Mouse (Mus musculus) kidney, embryonic 16.5 days (tissue): Measurements from ENCODE around the gene Mettl24. TPM values are rescaled to one million over a fixed set of nuclear protein-coding genes. Genes with fewer than 3 reads are reported as not detected.

Source experiments
- ATAC-seq: fragments of 200-750 bp; cut with Nextera tagmentation; 2 replicates; pipeline ENCODE4 v1.8.0; 2017; ENCODE audit warnings: moderate TSS enrichment; ENCODE audit not compliant: low FRiP score, low TSS enrichment
- H3K27ac ChIP-seq: fragments of 300-500 bp; sonication (generic); 2 replicates; pipeline ENCODE4 v1.5.1; 2014; ENCODE audit warnings: low read length
- H3K27me3 ChIP-seq: fragments of 300-500 bp; sonication (generic); 2 replicates; pipeline ENCODE4 v1.6.1; 2014; ENCODE audit warnings: low read length, control low read depth, mixed read lengths; ENCODE audit not compliant: insufficient read depth
- H3K36me3 ChIP-seq: fragments of 300-500 bp; sonication (generic); 2 replicates; pipeline ENCODE4 v1.6.1; 2014; ENCODE audit warnings: low read length, control low read depth, mixed read lengths; ENCODE audit not compliant: insufficient read depth
- H3K4me1 ChIP-seq: fragments of 300-500 bp; sonication (generic); 2 replicates; pipeline ENCODE4 v1.6.1; 2014; ENCODE audit warnings: low read length, control low read depth, mixed read lengths; ENCODE audit not compliant: insufficient read depth
- H3K4me2 ChIP-seq: fragments of 300-500 bp; sonication (generic); replicated peaks from 2 replicates; pipeline ENCODE4 v1.6.1; 2014; ENCODE audit warnings: low read depth, low read length
- H3K4me3 ChIP-seq: fragments of 300-500 bp; sonication (generic); 2 replicates; pipeline ENCODE4 v1.5.1; 2014; ENCODE audit warnings: mild to moderate bottlenecking, low read length
- H3K9ac ChIP-seq: fragments of 300-500 bp; sonication (generic); replicated peaks from 2 replicates; pipeline ENCODE4 v1.6.1; 2014; ENCODE audit warnings: low read length
- H3K9me3 ChIP-seq: fragments of 300-500 bp; sonication (generic); 2 replicates; pipeline ENCODE4 v1.6.1; 2016; ENCODE audit warnings: low read length, control low read depth
- WGBS: fragments of 180-500 bp; shearing (Covaris S2); extraction: QIAGEN DNeasy Blood & Tissue Kit; methylation state at CpG from one replicate; pipeline ENCODE4 v1.1.7; 2014; 5-methylcytosine and 5-hydroxymethylcytosine counted together
- polyA plus RNA-seq: library from polyadenylated mRNA; unstranded; fragments of >200 nt; fragmentation: Nextera tagmentation; extraction: Ambion mirVana; gene quantifications from 2 replicates; pipeline ENCODE4 v1.2.1, GENCODE M21; 2015

The Mettl24 gene
- polyA plus RNA-seq, 1 experiment from 2014 or later: 2.7 TPM

DNA sequence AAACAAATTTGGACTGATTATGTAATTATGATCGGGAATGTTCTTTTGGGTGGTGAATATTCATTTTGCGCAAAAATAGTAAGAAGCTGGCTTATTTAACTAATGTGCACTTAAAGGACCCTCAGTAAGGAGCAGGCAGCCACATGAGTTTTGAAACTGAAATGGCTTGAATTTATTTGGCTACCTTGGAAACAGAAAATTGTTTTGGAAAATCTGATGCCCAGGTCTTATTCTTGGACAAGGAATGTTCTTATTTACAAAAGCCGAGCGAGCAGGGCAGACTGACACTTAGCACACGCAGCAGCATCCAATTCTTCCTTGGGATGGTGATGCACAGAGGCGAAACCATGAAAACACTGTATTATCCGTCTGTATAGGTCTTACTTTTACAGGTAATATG, 28.0 kb downstream of the Mettl24 start:
- WGBS: 85% methylated on average over 7 of the region's 7 CpGs
- 0 out of 2 replicates have a peak, but pooled peaks cover 7% of the 10 kb centered on the region for H3K4me1 ChIP-seq
- H3K9me3 ChIP-seq: no peaks in the 10 kb centered on the region
- no peaks in the 10 kb centered on the region for H3K36me3 ChIP-seq
- no peak overlapping the region for H3K9ac ChIP-seq
- H3K4me2 ChIP-seq: no peak overlapping the region
- no peaks in the 10 kb centered on the region for H3K27me3 ChIP-seq
- ATAC-seq: no peak
- H3K27ac ChIP-seq: no peak overlapping the region
- no peak overlapping the region for H3K4me3 ChIP-seq

DNA sequence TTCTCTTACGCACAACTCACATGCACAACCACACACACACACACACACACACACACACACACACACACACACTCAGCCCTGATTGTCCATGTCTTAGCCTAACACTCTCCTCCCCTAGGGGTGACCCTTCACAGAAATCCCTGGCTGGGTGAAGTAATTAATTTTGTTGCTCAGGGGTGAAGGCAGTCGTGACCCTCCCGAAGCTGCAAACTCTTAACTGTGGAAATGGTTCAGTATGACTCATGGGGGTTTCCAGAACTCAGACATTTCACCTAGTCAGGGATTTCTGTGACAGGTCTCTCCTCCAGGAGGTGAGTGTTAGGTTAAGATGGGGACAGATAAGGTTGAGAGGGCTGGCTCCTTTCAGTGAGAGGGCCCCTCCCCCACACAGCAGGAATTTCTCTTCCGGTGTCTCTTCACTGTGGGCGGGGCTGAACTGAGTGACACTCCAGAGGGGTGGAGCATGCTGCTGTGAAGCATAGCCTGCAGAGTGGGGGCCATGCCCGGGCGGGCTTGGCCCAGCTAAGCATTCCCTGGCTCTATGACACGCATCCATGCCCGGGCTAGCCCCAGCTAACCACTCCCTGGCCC, 30.0 kb downstream of the Mettl24 start:
- H3K4me3 ChIP-seq: no peak overlapping the region
- WGBS: 19% methylated on average over 9 of the region's 9 CpGs
- peak; percentile 93 for ATAC-seq
- 0 out of 2 replicates have a peak, but pooled peaks cover 7% of the 10 kb centered on the region for H3K4me1 ChIP-seq
- H3K27ac ChIP-seq: no peak overlapping the region
- no peaks in the 10 kb centered on the region for H3K27me3 ChIP-seq
- H3K9ac ChIP-seq: no peak overlapping the region
- H3K9me3 ChIP-seq: no peaks in the 10 kb centered on the region
- H3K36me3 ChIP-seq: no peaks in the 10 kb centered on the region
- H3K4me2 ChIP-seq: no peak overlapping the region; the same call in 1 of the 2 replicates

DNA sequence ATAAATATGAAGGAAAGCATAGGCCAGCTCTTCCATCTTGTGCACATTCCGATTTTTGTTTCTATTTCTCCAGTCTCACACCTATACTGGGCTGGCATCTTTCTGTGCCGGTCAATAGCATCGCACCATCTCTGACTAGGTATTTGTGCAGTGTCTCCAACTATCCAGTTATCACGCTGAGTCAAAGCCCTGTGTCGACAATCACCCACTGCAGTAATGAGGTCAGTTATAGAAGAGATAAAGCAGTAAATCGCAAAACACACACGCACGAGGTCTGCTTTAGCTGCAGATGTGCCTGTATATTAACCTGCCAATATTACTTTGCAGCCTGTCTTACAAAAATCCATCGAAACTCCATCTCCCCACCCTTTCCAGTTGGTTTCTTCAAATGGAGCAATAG, 30.7 kb downstream of the Mettl24 start:
- no peak for ATAC-seq
- Histone ChIP-seq H3K27ac (no peak overlapping the region), H3K27me3 (no peaks in the 10 kb centered on the region), H3K4me1 (0 out of 2 replicates have a peak, but pooled peaks cover 7% of the 10 kb centered on the region), H3K4me2 (no peak overlapping the region), H3K4me3 (no peak overlapping the region), H3K9me3 (no peaks in the 10 kb centered on the region), H3K36me3 (no peaks in the 10 kb centered on the region), H3K9ac (no peak overlapping the region)
- WGBS: 86% methylated on average over 9 of the region's 9 CpGs

DNA sequence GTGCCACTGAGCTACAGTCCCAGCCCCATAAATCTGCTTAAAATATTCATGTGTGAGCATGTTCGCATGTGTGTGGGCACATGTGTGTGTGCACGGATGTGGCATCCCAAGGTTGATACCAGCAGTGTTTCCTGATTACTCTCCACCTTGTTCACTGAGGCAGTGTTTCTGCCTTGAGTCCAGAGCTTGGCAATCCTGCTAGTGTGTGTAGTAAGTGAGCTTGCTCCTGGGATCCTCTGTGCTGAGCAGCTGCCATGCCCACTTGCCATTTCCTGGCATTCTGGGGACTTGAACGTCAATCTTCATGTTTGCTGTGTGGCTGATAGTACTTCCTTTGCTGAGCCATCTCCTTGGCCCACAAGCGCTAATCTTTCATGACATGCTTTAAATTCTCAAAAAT, 32.1 kb downstream of the Mettl24 start:
- Histone ChIP-seq H3K27ac (no peak overlapping the region), H3K9me3 (no peaks in the 10 kb centered on the region), H3K27me3 (no peaks in the 10 kb centered on the region), H3K4me3 (no peak overlapping the region), H3K36me3 (no peaks in the 10 kb centered on the region), H3K4me1 (0 out of 2 replicates have a peak, but pooled peaks cover 7% of the 10 kb centered on the region), H3K9ac (no peak overlapping the region), H3K4me2 (no peak overlapping the region)
- 89% methylated on average over 4 of the region's 4 CpGs for WGBS
- ATAC-seq: no peak

DNA sequence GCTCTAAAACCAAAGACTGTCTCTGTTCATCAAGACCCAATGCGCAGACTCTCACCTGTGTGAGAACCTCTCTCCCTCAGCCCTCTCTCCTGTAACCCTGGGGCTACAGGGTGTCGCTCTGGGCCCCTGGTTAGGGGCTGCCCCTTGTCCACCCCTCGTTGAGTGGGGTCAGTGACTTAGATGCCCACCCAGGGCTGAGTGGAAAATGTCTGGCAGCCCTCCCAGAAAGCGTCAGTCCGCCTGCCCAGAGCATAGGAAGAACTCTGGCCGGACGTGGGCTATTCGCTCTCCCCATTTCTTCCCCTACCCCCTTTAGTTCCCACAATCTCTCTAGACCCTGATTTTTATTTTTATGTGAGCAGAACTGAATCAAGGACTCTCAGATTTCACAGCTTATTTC, 33.2 kb downstream of the Mettl24 start:
- no peak overlapping the region for H3K9ac ChIP-seq
- H3K36me3 ChIP-seq: no peaks in the 10 kb centered on the region
- no peak overlapping the region for H3K27ac ChIP-seq
- H3K4me2 ChIP-seq: no peak overlapping the region
- no peaks in the 10 kb centered on the region for H3K27me3 ChIP-seq
- no peak for ATAC-seq
- H3K4me3 ChIP-seq: no peak overlapping the region
- WGBS: 58% methylated on average over 8 of the region's 8 CpGs
- 0 out of 2 replicates have a peak, but pooled peaks cover 7% of the 10 kb centered on the region for H3K4me1 ChIP-seq
- no peaks in the 10 kb centered on the region for H3K9me3 ChIP-seq

DNA sequence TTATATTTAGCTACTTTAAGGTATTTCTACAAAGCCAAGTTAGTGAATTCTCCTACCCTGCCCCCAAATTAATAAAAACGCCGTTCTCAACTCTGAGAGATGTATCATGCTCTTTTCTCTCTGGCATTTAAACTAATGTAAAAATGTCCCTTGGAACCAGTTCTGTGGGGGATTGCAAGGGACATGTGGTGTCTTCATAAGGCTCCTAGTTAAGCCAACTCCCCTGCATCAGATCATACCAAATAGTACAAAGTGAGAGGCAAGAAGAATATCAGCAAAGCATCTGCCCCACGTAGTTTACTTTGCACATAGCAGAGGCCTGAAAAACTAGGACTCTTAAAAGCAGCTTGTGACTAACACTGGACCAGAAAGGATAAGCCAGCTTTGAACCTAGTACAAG, 33.6 kb downstream of the Mettl24 start:
- Histone ChIP-seq H3K4me2 (no peak overlapping the region), H3K9me3 (no peaks in the 10 kb centered on the region), H3K4me3 (no peak overlapping the region), H3K4me1 (0 out of 2 replicates have a peak, but pooled peaks cover 7% of the 10 kb centered on the region), H3K36me3 (no peaks in the 10 kb centered on the region), H3K27me3 (no peaks in the 10 kb centered on the region), H3K27ac (no peak overlapping the region), H3K9ac (no peak overlapping the region)
- no peak for ATAC-seq
- WGBS: 64% methylated on average over 3 of the region's 3 CpGs

DNA sequence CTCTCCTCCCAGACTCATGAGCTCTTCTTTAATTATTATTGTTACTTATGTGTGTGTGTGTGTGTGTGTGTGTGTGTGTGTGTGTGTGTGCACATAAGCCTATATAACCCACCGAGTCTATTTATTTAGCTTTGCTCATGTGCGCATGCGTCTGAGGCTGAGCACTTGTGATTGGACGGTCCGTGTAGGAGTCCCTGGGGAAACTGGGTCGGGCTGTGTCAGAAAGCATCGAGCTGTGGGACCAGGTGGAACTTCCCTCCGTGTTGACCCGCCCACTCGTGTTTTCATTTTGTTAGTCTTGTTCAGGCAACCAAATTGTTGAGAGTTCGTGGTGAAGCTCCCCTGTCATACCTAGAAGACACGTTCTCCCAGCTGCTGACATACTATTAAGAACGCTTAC, 35.3 kb downstream of the Mettl24 start:
- WGBS: 87% methylated on average over 13 of the region's 13 CpGs

DNA sequence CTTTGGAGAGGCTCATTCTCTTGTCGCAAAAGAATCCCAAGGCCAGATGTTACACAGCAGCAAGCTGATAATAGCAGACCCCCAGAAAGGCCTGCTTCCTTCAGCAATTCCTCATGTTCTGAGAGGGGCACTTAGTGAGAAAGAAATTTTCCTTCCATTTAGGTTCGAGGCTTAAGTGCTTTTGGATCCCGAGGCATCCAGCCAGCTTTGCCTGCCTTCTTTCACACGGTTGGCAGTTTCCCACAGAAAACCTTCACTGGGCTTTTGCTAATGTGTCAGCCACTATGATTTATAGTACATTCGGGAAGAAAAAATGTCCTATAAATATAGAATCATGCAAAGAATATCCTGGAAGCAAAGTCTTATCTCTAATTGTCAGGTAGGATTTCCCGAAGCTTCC, 36.0 kb downstream of the Mettl24 start:
- ATAC-seq: no peak

More for the DNA sequence above, 35.3 kb downstream of the Mettl24 start:
- ATAC-seq: no peak
- no peak overlapping the region for H3K4me2 ChIP-seq
- H3K27me3 ChIP-seq: no peaks in the 10 kb centered on the region
- H3K9ac ChIP-seq: no peak overlapping the region
- no peak overlapping the region for H3K27ac ChIP-seq
- no peaks in the 10 kb centered on the region for H3K36me3 ChIP-seq
- no peaks in the 10 kb centered on the region for H3K9me3 ChIP-seq
- H3K4me3 ChIP-seq: no peak overlapping the region
- 0 out of 2 replicates have a peak, but pooled peaks cover 3% of the 10 kb centered on the region for H3K4me1 ChIP-seq

DNA sequence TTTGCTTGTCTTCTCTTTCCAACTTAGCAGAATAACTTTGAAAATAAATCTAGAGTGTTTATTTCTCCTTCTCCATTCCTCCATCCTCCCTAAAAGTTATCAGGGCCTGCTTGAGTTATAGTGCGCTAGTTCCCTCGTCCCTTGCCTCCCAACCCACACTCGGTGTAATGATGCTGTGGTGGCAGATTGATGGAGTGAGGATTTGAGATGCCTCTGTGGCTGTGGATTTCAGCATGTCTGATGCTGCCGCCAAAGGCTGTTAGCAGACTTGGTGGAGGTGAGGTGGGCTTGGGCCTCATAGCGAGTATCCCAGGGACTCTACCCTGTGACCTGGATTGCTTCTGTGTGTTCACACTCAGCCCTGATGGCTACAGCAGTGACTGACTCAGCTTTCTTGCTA, 37.8 kb downstream of the Mettl24 start:
- H3K9ac ChIP-seq: no peak overlapping the region
- no peaks in the 10 kb centered on the region for H3K36me3 ChIP-seq
- H3K9me3 ChIP-seq: no peaks in the 10 kb centered on the region
- H3K4me3 ChIP-seq: no peak overlapping the region
- 28% methylated on average over 5 of the region's 5 CpGs for WGBS
- H3K27ac ChIP-seq: no peak overlapping the region
- no peaks in the 10 kb centered on the region; the same call in 1 of the 2 replicates for H3K4me1 ChIP-seq
- H3K4me2 ChIP-seq: no peak overlapping the region
- ATAC-seq: no peak
- no peaks in the 10 kb centered on the region for H3K27me3 ChIP-seq

More for the DNA sequence above, 36.0 kb downstream of the Mettl24 start:
- no peaks in the 10 kb centered on the region for H3K9me3 ChIP-seq
- H3K4me3 ChIP-seq: no peak overlapping the region
- no peak overlapping the region for H3K9ac ChIP-seq
- WGBS: 60% methylated on average over 6 of the region's 6 CpGs
- no peaks in the 10 kb centered on the region for H3K4me1 ChIP-seq
- no peaks in the 10 kb centered on the region for H3K27me3 ChIP-seq
- H3K27ac ChIP-seq: no peak overlapping the region
- H3K4me2 ChIP-seq: no peak overlapping the region
- no peaks in the 10 kb centered on the region for H3K36me3 ChIP-seq

DNA sequence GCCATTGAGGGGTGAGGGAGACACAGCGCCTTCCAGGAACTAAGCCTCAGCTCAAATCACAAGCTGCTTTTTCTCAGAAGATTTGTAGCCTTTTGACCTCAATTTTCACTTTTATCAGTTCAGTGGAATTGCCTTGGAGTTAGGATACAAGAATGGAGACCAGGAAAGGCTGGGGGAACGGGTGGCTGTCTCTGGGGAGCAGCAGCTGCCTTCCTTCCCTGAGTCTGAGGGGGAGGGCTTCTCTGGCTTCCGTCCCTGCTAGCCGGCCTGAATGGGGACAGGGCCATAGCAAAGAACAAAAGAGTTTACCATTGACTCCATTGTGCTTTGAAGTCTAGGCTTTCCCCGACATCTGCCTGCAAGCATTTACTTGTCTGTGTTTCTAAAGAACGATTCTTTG, 41.3 kb downstream of the Mettl24 start:
- peak; percentile 39; the same call in 1 of the 2 replicates for ATAC-seq
- WGBS: 38% methylated on average over 6 of the region's 6 CpGs
- Histone ChIP-seq H3K36me3 (no peaks in the 10 kb centered on the region), H3K9ac (no peak overlapping the region), H3K9me3 (no peaks in the 10 kb centered on the region), H3K4me1 (no peaks in the 10 kb centered on the region; the same call in 1 of the 2 replicates), H3K4me3 (no peak overlapping the region), H3K27me3 (no peaks in the 10 kb centered on the region), H3K27ac (peak overlapping the region; percentile 22; the same call in 1 of the 2 replicates), H3K4me2 (no peak overlapping the region)
